Mouse (Mus musculus) C2C12 (cell line): Measurements from ENCODE around the gene Rraga. TPM values are rescaled to one million over a fixed set of nuclear protein-coding genes. Genes with fewer than 3 reads are reported as not detected.

Experiments
- H3K27me3 ChIP-seq: one replicate; pipeline ENCODE4 v1.6.1; 2011; ENCODE audit not compliant: control insufficient read depth, insufficient read depth, insufficient read length
- H3K36me3 ChIP-seq: one replicate; pipeline ENCODE4 v1.6.1; 2011; ENCODE audit not compliant: control insufficient read depth, insufficient read depth
- H3K4me3 ChIP-seq: one replicate; pipeline ENCODE4 v1.5.1; 2011; ENCODE audit warnings: mild to moderate bottlenecking, control low read depth; ENCODE audit not compliant: poor library complexity, insufficient read depth, severe bottlenecking
- H3K79me2 ChIP-seq: one replicate; pipeline ENCODE4 v1.6.1; 2011; ENCODE audit not compliant: control insufficient read depth, insufficient read depth
- H3K79me3 ChIP-seq: one replicate; pipeline ENCODE4 v1.6.1; 2011; ENCODE audit warnings: low read depth, control low read depth
- H3ac ChIP-seq: one replicate; pipeline ENCODE3; 2011; ENCODE audit warnings: low read depth; ENCODE audit not compliant: control insufficient read depth, insufficient read length
- CEBPB ChIP-seq: IDR thresholded peaks from one replicate; pipeline ENCODE4 v1.6.1; 2011; ENCODE audit warnings: low read depth, mild to moderate bottlenecking, control low read depth, moderate library complexity
- CTCF ChIP-seq: IDR thresholded peaks from one replicate; pipeline ENCODE4 v1.5.1; 2011; ENCODE audit not compliant: control insufficient read depth, insufficient read depth, insufficient read length
- FOSL1 ChIP-seq: IDR thresholded peaks from one replicate; pipeline ENCODE4 v1.8.0; 2011; ENCODE audit warnings: mild to moderate bottlenecking, low read length; ENCODE audit not compliant: poor library complexity, insufficient read depth, severe bottlenecking
- MAX ChIP-seq: IDR thresholded peaks from one replicate; pipeline ENCODE4 v1.6.1; 2011; ENCODE audit warnings: mild to moderate bottlenecking, control low read depth
- MYOD1 ChIP-seq: IDR thresholded peaks from one replicate; pipeline ENCODE4 v1.6.1; 2011; ENCODE audit warnings: low read depth; ENCODE audit not compliant: control insufficient read depth, insufficient read length
- MYOG ChIP-seq: IDR thresholded peaks from one replicate; pipeline ENCODE4 v1.6.1; 2011; ENCODE audit not compliant: control insufficient read depth, insufficient read length; ENCODE audit errors: extremely low read depth
- USF1 ChIP-seq: IDR thresholded peaks from one replicate; pipeline ENCODE4 v1.6.1; 2011; ENCODE audit warnings: low read depth, mild to moderate bottlenecking, control low read depth, moderate library complexity
- long read RNA-seq, 2 experiments: library from polyadenylated mRNA; unstranded; transcript quantifications; one replicate each; pipeline ENCODE4 v2.0.0; 2019 to 2020
- polyA plus RNA-seq: library from polyadenylated mRNA; unstranded; fragments of >200 nt; fragmentation: generic; extraction: Trizol; gene quantifications from one replicate; pipeline ENCODE4 v1.2.1, GENCODE M21; 2012; ENCODE audit warnings: missing spikeins

The Rraga gene
- 54.2 TPM for polyA plus RNA-seq
- long read RNA-seq, experiment 1, transcript Rraga-201 (1 exons, 1,618 nt): major isoform, 26 of 26 reads
- long read RNA-seq, experiment 1, partial matches to known transcripts: 0 of 26 reads
- long read RNA-seq, experiment 1, other reads (novel, unspliced or antisense): 0 of 26 reads
- long read RNA-seq, experiment 2, transcript Rraga-201 (1 exons, 1,618 nt): major isoform, 43 of 43 reads
- long read RNA-seq, experiment 2, partial matches to known transcripts: 0 of 43 reads
- long read RNA-seq, experiment 2, other reads (novel, unspliced or antisense): 0 of 43 reads

DNA sequence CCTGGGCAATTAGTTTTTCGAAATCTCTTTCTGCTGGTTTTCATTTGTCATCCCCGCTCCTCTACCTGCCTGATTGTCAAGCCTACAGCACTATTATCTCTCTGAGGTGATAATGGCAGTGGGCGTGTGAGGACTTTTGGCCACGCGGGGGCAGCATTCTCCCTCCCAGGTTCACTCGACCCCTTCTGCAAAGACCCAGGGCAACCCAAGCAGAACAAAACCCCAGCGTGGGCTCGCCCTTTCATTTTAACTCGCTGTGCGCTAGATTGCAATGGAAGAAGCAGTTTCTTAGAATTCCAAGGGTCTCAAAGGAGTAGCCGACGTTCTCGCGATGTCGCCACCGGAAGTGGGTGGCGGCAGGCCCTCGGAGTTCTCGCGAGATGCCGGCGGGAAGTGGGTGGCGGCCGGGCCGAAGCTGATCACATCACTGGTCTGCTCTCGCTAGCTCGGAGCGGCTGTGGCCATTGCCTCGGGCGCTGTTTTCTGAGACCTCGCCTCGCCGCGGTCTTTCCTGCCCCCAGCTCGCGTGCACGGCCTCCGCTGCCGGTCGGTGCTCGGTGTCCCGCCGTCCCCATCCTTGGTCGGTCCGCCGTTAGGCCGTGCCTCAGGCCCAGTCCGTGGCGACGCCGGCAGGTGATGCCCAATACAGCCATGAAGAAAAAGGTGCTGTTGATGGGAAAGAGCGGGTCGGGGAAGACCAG is at the start of gene Rraga:
Gene Rraga (plus strand): TSS at position 386 of the 701 bp plus-strand sequence.
- Histone ChIP-seq H3K79me3 (peaks cover 21% of the 10 kb centered on the region), H3K36me3 (peaks cover 25% of the 10 kb centered on the region), H3K4me3 (peak within 1 kb of the TSS; percentile 83), H3K79me2 (peaks cover 39% of the 10 kb centered on the region), H3ac (peak within 1 kb of the TSS; percentile 100), H3K27me3 (peaks cover 3% of the 10 kb centered on the region)
- TF ChIP-seq MYOG: peak; percentile 49
- no peak for TF ChIP-seq CEBPB
- no peak for TF ChIP-seq MAX
- peak; percentile 44 for TF ChIP-seq CTCF

GRCm38 (mm10) chr4:86527162-86528136 is 48.0 kb upstream of the Rraga start:
- TF ChIP-seq CTCF (no peak), USF1 (no peak), CEBPB (no peak), MYOD1 (no peak), MAX (no peak), FOSL1 (no peak), MYOG (no peak)
- no peaks in the 10 kb centered on the region for H3K36me3 ChIP-seq
- no peak overlapping the region for H3ac ChIP-seq
- H3K4me3 ChIP-seq: no peak overlapping the region
- no peaks in the 10 kb centered on the region for H3K79me2 ChIP-seq
- no peaks in the 10 kb centered on the region for H3K79me3 ChIP-seq
- H3K27me3 ChIP-seq: peaks cover 12% of the 10 kb centered on the region

DNA sequence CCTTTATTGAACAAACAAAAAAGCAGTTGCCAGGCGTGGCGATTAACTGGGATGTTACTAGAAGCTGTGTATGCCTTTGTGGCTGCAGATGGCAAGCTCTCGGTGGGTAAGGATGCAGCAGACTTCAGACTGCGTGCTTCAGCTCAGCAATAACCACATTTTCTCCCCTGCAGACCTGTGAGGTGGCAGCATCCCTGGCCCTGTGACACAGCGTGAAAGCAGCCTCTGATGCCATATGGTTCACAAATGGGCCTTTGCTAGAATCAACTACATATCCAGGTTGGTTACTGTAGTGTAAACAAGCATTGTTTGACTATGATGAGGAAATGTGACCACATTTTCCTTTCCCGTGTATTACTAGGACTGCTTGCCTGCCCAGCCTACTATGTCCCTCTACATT is 46.3 kb upstream of the Rraga start:
- no peak overlapping the region for H3K4me3 ChIP-seq
- H3K36me3 ChIP-seq: no peaks in the 10 kb centered on the region
- H3K79me2 ChIP-seq: no peaks in the 10 kb centered on the region
- H3ac ChIP-seq: no peak overlapping the region
- TF ChIP-seq CEBPB: no peak
- TF ChIP-seq MAX: no peak
- no peak for TF ChIP-seq USF1
- no peak for TF ChIP-seq MYOD1
- TF ChIP-seq CTCF: no peak
- no peak for TF ChIP-seq MYOG
- no peak for TF ChIP-seq FOSL1
- no peaks in the 10 kb centered on the region for H3K79me3 ChIP-seq
- H3K27me3 ChIP-seq: peaks cover 12% of the 10 kb centered on the region

- no peaks in the 10 kb centered on the region for H3K79me2 ChIP-seq
- no peaks in the 10 kb centered on the region for H3K36me3 ChIP-seq
- TF ChIP-seq MYOD1 (no peak), MAX (no peak), FOSL1 (no peak), MYOG (no peak), USF1 (no peak), CTCF (no peak), CEBPB (no peak)
- H3K79me3 ChIP-seq: no peaks in the 10 kb centered on the region
- no peak overlapping the region for H3ac ChIP-seq
- H3K27me3 ChIP-seq: no peaks in the 10 kb centered on the region
- H3K4me3 ChIP-seq: no peak overlapping the region
These were observed 41.9 kb upstream of the Rraga start for GRCm38 (mm10) chr4:86533406-86534090.

- H3K79me2 ChIP-seq: no peaks in the 10 kb centered on the region
- no peaks in the 10 kb centered on the region for H3K36me3 ChIP-seq
- H3K79me3 ChIP-seq: no peaks in the 10 kb centered on the region
- H3ac ChIP-seq: no peak overlapping the region
- H3K27me3 ChIP-seq: no peaks in the 10 kb centered on the region
- no peak overlapping the region for H3K4me3 ChIP-seq
- TF ChIP-seq MAX (no peak), USF1 (no peak), MYOG (no peak), CTCF (no peak), CEBPB (no peak), MYOD1 (no peak), FOSL1 (no peak)
These were observed 41.4 kb upstream of the Rraga start for GRCm38 (mm10) chr4:86534091-86534481.
